Mouse (Mus musculus) v-Abl transformed pro-B cells (cell line): ENCODE data around the gene Twf2.

Experiments used
- in situ Hi-C, 2 experiments: fragments of 400-800 bp; cut with MboI; formaldehyde crosslinking; loops; one replicate each; pipeline ENCODE4 v1.15.1; 2025; ENCODE audit not compliant: unreplicated experiment in 2 of 2

The Twf2 gene

DNA sequence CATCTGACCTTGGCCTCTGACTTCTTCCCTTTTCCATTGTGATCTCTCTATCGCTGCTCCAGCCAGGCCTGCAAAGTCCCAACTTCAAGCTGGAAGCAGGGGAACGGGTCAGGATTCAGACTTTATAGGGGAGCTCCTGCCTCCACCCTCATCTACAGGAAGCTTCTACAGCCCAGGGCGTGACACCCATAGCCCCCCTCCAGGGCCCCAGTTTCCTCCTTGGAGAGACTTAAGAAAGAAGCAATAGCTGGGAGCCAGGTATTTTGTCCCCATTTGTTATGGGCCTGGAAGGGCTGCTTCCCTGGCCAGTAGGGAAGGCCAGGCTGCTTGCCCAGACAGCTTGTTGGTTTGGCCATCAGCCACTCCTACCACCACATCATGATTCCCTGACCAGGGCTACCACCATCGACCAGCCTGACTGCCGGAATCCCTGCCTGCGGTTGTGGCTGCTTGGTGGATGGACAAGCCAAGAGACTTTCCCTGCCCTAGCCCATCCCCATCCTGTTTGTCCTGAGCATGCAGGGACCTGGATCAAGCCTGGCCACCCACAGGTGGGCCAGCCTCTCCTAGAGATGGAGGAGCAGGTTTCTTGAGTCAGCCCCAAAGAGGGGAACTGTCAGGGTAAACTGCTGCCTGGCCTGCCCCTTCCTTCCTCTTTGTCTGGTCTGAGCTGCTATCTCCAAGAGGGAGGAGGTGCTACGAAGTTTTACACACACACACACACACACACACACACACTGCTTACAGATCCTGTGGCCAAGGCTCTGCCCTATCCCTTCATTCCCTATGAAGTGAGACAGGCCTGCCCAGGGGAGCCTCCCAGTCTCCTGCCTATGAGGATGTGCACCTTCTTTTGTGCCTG lies 1.3 kb downstream of the Twf2 start:
- in situ Hi-C loops, result loop anchor here in 1 of 2 experiments (25.0 kb wide), 1 partner anchor 1108 kb away; no protein-coding TSS in a partner anchor

DNA sequence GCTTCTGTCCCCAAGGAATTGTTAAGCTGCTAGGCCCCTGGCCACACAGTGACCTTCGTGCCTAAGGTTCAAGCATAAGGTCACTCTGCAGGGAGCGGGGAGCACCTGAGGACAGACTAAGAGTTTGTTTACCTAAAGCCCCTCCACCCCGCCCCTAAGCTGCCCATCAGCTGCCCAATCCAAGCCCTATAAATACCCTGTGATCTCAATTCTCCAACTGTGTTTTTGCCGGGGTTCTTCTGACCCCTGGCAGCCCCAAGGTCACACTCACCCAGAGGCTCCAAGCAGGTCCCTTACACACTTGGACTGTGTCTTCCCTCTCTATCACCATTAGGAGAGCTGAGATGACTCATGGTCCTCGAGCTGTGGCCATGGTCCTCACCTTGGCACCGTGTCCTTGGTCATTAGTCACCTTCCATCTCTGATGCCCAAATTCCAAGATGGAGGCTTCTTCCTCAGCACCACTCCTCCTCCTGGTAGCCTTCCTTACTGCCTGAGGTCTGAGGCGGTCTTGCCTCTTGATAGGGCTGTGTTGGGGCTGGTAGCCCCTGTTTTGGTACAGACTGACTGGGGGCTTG lies 2.9 kb downstream of the Twf2 start:
- in situ Hi-C loops, result loop anchor here (5.0 to 25.0 kb wide), 2 partner anchors 39 to 1106 kb away; no protein-coding TSS in a partner anchor

DNA sequence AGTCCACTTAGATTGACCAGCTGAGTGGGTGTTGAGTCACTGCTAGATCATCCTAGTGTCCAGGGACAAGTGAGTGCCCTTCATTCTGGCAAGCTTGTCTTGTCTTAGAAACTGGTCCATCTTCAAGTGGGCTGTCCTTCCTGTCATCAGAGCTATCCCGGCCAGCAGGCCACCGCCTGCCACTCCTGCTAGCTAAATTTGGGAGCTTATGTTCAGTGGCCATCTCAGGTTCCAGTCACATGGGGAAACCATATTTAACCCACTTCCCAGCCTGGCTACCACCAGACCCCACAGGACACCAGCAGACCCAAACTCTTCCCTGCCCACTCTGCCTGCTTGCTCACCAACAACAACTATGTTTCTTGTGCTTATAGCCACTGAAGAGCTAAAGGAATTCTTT lies 3.6 kb downstream of the Twf2 start:
- in situ Hi-C loops, result loop anchor here (5.0 to 25.0 kb wide), 2 partner anchors 39 to 1106 kb away; no protein-coding TSS in a partner anchor

DNA sequence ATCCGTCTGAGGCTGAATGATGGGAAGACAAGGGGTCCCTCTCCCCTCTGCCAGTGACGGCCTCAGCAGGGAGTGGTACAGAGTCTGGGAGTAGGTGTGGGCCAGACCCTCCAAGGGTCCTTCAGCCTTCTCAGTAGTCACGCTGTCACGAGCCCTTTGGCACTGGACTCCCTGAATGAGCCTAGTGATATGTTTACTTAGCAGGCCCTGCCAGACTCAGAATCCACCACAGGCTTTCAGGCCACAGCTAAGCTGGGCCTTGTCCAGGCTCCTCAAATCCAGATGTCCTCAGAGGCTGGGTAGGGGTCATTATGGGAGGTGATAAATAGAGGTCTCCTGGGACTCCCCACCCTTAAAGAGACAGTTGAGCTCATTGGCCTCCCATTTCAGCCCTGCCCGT lies 5.3 kb downstream of the Twf2 start:
- in situ Hi-C loops, result loop anchor here (5.0 to 25.0 kb wide), 2 partner anchors 41 to 1104 kb away; no protein-coding TSS in a partner anchor

DNA sequence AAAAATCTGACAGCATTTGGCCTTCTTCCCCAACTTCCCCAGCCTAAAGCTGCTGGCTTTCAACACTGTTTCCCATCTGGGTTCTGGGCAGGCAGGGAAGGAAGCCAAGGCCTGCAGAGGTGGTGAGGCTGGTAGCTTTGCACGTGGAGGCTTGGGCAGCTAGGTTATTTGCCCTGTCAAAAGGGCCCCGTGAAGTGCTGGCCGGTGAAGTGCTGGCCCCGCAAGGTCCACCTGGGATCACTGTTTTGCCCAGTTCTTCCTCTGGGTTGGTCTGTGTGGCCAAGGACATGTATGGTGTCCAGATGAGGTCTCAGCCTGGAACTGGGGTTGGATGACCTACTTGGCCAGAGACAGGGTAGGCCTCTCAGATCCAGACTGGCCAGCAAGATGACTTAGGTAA lies 7.0 kb downstream of the Twf2 start:
- in situ Hi-C loops, result loop anchor here (5.0 to 25.0 kb wide), 5 partner anchors 43 to 1102 kb away; partner anchors contain the start of genes Glyctk (in 1 of the 2) and Rpl29 (in 1 of the 2)

DNA sequence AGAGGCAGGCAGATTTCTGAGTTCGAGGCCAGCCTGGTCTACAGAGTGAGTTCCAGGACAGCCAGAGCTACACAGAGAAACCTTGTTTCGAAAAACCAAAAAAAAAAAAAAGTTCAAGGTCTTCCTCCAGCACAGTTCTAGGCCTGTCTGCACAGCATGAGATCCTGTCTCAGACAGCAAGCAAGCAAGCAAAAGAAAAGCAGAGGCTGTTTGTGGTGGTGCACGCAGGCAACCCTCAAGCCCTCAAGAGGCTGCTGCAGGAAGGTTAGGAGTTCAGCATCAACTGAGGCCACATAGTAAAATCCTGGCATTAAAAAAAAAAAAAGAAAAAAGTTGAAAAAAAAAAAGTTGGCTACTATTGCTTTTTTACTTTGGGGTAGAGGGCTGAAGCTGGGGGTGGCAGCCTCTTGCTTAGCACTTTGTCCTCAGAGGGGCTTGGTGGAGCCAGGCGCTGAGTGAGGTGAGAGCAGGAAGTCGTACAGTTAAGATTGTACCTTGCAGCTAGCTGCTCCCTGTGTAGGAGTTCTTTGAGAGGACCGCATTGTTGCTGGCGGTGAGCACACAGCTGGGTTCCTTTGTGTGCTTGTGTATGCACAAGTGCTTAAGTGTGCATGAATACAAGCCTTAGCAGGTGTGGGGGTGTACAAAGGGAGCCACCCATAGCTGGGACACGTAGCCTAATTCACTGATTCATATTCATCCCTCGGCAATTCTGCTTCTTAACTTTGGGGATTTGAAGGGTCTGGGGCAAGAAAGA lies 8.1 kb downstream of the Twf2 start:
- in situ Hi-C loops, result loop anchor here (5.0 to 25.0 kb wide), 4 partner anchors 54 to 1101 kb away; partner anchors contain the start of genes Glyctk (in 1 of the 2) and Rpl29 (in 1 of the 2)

DNA sequence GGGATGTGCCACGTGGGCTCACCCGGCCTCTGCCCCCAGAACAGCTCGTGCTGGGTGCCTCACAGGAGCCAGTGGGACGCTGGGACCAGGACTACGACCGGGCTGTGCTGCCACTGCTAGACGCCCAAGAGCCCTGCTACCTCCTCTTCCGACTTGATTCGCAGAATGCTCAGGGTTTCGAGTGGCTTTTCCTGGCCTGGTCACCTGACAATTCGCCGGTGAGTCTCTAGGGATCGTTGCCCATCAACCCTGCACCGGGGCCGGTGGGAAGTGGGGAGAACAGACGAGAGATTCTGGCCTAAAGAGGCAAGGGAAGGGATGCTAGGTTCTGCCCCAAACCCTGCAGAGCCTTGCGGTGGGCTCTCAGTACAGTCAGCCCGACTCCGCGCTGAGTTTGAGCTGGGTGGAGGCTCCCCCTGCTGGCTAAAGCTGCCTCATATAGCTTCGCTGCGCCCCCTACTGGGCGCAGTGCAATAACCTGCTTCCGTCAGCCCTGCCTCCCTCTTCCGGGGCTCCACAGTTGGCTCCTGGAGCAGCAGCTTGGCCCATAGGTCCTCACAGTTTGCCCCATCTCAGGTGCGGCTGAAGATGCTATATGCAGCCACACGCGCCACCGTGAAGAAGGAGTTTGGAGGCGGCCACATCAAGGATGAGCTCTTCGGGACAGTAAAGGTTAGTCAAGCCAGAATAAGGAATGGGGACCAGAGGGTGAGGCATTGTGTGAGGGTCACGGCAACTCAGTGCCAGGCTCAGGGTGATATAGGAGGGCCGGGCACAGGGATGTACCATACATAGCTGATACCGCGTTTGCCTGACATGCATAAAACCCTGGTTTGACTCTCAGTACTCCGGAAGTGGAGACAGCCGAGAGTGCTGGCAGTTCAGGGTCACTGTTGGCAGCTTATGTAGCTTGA lies 9.0 kb downstream of the Twf2 start:
- in situ Hi-C loops, result loop anchor here (5.0 to 25.0 kb wide), 4 partner anchors 55 to 1100 kb away; partner anchors contain the start of genes Glyctk (in 1 of the 2) and Rpl29 (in 1 of the 2)

DNA sequence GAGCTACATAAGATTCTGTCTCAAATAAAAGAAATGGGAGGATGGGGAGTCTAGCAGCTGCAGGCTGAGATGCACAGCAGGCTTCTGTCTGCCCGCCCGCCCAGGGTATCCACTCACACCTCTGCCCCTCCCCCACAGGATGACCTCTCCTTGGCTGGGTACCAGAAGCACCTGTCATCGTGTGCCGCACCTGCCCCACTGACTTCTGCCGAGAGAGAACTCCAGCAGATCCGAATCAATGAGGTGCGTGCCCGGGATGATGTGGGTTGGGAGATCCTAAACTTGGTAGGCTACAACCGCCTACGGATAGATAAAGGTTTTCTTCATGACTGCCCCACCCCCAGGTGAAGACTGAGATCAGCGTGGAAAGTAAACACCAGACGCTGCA lies 9.7 kb downstream of the Twf2 start:
- in situ Hi-C loops, result loop anchor here (5.0 to 25.0 kb wide), 4 partner anchors 55 to 1100 kb away; partner anchors contain the start of genes Glyctk (in 1 of the 2) and Rpl29 (in 1 of the 2)

DNA sequence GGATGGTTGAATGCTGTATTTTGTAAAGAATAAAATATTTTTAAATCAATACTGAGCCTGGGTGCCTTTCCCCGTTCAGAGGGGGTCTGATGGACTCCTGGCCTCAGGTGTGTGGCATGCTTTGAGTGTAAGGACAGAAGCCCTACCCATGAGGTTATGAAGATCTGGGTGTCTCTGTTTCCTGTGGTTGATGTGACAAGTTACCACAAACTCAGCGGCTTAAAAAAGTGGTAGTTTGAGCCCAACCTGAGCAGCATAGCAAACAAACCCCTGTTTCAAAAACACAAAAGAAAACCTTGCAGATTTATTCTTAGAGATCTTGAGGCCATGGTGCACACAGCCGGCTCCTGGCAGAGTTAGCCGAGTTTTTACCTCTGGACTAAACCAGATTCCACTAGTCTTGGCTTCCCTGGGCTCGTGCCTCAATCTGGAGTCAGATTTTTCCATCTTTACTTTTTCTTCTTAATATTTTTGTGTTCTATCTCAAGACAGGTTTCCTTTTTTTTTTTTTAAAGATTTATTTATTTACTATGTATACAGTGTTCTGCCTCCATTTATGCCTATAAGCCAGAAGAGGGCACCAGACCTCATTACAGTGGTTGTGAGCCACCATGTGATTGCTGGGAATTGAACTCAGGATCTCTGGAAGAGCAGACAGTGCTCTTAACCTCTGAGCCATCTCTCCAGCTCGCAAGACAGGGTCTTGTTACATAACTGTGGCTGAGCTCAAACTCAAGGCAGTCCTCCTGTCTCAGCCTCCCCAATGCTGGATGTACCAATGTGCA lies 12.6 kb downstream of the Twf2 start:
- in situ Hi-C loops, result loop anchor here (5.0 to 25.0 kb wide), 4 partner anchors 67 to 1097 kb away; partner anchors contain the start of genes Parp3 (in 1 of the 2), Poc1a (in 1 of the 2), Rpl29 (in 1 of the 2) and Rrp9 (in 1 of the 2)

DNA sequence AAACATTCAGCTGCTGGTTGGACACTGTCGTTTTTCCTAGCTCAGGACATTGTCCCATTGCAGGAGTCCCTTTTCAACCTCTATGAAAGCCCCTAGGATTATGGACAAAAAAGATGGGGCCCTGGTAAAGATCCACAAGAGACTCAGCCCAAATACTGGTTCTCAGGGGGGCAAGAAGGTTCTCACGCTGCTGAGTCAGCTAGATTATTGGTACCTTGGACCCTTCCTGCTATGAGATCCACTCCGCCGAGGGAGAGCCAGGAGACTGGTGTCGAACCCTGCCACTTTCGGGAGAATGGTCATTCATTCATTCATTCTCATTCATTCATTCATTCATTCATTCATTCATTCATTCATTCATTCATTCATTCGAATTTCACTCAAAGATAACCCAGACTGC lies 14.1 kb downstream of the Twf2 start:
- in situ Hi-C loops, result loop anchor here (5.0 to 25.0 kb wide), 4 partner anchors 65 to 1095 kb away; partner anchors contain the start of genes Parp3 (in 1 of the 2), Poc1a (in 1 of the 2), Rpl29 (in 1 of the 2) and Rrp9 (in 1 of the 2)

DNA sequence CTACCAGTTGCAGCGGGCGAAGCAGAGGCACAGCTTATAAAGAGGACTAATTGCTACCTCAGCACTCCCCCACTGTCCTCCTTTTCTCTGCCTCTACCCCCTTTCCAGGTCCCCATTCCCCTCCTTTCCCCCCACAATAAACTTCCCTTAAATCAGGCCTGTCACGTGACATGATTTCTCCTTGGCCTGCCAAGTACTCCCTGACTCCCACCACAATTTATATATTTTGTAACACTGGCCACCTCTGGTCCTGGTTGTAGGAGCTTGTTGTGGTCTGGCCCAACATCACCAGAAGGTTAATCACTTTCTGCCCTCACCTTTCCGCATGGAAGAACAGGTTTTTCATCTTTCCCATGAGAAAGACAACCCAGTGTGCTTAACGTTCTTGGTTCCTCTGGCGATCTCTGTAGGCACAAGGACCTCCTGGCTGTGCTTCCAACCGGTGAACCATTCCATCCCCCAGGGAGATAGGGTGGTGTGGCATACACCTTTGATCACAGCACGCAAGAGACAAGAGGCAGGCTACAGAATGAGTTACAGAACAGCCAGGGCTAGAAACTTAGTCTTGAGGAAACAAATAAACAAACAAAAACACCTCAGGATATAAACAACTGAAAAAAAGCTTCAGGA lies 18.1 kb downstream of the Twf2 start:
- in situ Hi-C loops, result loop anchor here in 1 of 2 experiments (25.0 kb wide), 1 partner anchor 1091 kb away; no protein-coding TSS in a partner anchor

DNA sequence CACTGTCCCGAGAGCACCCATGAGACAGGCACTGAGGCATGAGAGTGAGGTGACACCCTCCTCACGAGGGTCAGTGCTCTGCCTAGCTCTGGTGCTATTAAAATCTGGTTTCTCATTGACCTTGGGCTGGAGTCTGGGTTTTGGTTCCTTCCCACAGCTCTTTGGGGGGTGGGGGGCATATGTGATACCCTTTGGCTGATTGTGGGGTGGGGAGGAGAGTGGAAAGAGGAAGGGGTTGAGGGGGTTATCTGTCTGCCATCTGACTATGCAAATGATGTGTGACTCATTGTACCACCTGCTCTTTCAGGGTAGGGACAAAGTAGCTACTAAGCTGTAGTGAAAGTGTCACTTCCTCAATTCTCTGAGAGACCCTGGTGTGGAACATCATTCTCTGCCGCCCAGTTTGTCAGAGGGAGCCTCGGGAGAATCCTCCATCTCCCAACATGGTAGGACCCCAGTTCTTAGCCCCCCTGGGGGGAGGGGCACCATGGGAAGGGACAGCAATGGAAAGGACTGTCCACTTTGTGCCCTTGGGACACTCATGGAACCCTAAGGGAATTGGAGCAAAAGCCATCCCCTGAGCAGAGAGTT lies 19.4 kb downstream of the Twf2 start, which contains the start of gene Tlr9:
TSS of gene Tlr9 (plus strand) at position 338 of the 591 bp plus-strand sequence.
- in situ Hi-C loops, result loop anchor here in 1 of 2 experiments (25.0 kb wide), 1 partner anchor 1090 kb away; no protein-coding TSS in a partner anchor

DNA sequence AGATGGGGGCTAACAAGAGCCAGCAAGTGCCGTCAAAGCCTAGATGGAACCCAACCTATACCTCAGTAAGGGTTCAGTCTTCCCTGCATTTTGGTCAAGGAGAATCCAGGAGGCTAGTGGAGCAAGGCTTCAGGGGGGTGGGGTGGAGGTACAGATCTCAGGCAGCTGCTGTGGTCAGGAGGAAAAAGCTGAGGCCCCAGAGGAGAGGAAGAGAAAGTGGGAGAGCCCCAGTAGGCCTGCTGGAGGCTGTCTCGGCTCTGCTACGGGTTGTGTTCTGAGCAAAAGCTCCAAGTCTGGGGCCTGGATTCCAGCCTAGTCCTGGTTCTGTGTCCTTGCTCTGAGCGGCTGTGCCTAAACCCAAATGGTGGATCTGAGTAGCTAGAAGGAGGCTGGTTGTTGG lies 20.1 kb downstream of the Twf2 start:
- in situ Hi-C loops, result loop anchor here in 1 of 2 experiments (25.0 kb wide), 1 partner anchor 1089 kb away; no protein-coding TSS in a partner anchor

DNA sequence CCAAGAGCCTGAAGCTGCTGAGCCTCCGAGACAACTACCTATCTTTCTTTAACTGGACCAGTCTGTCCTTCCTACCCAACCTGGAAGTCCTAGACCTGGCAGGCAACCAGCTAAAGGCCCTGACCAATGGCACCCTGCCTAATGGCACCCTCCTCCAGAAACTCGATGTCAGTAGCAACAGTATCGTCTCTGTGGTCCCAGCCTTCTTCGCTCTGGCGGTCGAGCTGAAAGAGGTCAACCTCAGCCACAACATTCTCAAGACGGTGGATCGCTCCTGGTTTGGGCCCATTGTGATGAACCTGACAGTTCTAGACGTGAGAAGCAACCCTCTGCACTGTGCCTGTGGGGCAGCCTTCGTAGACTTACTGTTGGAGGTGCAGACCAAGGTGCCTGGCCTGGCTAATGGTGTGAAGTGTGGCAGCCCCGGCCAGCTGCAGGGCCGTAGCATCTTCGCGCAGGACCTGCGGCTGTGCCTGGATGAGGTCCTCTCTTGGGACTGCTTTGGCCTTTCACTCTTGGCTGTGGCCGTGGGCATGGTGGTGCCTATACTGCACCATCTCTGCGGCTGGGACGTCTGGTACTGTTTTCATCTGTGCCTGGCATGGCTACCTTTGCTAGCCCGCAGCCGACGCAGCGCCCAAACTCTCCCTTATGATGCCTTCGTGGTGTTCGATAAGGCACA lies 22.7 kb downstream of the Twf2 start:
- in situ Hi-C loops, result no loop called here

DNA sequence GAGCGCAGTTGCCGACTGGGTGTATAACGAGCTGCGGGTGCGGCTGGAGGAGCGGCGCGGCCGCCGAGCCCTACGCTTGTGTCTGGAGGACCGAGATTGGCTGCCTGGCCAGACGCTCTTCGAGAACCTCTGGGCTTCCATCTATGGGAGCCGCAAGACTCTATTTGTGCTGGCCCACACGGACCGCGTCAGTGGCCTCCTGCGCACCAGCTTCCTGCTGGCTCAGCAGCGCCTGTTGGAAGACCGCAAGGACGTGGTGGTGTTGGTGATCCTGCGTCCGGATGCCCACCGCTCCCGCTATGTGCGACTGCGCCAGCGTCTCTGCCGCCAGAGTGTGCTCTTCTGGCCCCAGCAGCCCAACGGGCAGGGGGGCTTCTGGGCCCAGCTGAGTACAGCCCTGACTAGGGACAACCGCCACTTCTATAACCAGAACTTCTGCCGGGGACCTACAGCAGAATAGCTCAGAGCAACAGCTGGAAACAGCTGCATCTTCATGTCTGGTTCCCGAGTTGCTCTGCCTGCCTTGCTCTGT lies 23.3 kb downstream of the Twf2 start:
- in situ Hi-C loops, result no loop called here

DNA sequence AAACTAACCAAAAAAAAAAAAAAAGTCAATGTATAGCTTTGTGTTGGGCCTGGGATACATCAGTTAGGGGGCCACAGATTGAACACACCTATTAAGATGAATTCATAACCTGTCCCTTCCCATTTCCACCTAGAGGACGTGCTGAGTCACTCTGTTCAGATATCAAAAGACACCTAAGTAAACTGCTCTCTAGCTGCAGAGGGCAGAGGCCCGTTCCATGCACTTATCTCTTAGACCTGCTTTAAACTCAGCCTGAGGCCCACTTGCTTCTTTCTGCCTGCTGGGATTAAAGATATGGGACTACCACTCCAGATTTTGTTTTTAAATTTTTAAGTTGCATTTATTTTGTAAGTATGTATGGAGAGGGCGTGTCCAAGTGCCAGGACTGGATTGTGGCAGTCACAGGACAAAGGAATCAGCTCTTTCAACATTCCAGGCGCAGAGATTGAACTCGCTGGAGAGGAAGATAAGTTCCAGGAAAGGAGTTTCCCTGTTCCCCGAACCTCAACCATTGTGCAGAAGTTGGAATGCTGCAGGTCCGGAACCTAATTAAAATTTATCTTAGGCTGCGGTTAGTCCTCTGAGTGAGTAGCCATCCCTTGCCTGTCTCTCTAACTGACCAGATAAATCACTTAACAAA lies 25.0 kb downstream of the Twf2 start:
- in situ Hi-C loops, result no loop called here
